Mouse (Mus musculus) lung, postnatal 0 days (tissue): ENCODE results near the gene Hmgb3. TPM values are rescaled to one million over a fixed set of nuclear protein-coding genes. Genes with fewer than 3 reads are reported as not detected.
"Not testable (repeated sequence)": the region's sequence is repeated elsewhere in the genome, so short reads cannot be mapped to it uniquely, and the experiment has no call there.

Experiments used
- ATAC-seq: fragments of 200-750 bp; cut with Nextera tagmentation; 2 replicates; pipeline ENCODE4 v1.8.0; 2017; ENCODE audit warnings: moderate library complexity
- DNase-seq: peaks from one replicate; pipeline ENCODE4 v3.0.0-alpha.2; 2016; ENCODE audit warnings: low spot score
- H3K27ac ChIP-seq: fragments of 300-500 bp; sonication (generic); 2 replicates; pipeline ENCODE4 v1.5.1; 2014; ENCODE audit warnings: antibody characterized with exemption, mild to moderate bottlenecking, low read length, mixed read lengths
- H3K27me3 ChIP-seq: fragments of 300-500 bp; sonication (generic); replicated peaks from 2 replicates; pipeline ENCODE4 v1.6.1; 2014; ENCODE audit warnings: low read length, mixed read lengths; ENCODE audit not compliant: insufficient read depth
- H3K36me3 ChIP-seq: fragments of 300-500 bp; sonication (generic); 2 replicates; pipeline ENCODE4 v1.6.1; 2014; ENCODE audit warnings: low read length, mixed read lengths; ENCODE audit not compliant: insufficient read depth
- H3K4me1 ChIP-seq: fragments of 300-500 bp; sonication (generic); 2 replicates; pipeline ENCODE4 v1.6.1; 2014; ENCODE audit warnings: antibody characterized with exemption, low read depth, low read length, mixed read lengths; ENCODE audit not compliant: insufficient read depth
- H3K4me2 ChIP-seq: fragments of 300-500 bp; sonication (generic); replicated peaks from 2 replicates; pipeline ENCODE4 v1.6.1; 2014; ENCODE audit warnings: low read depth, mild to moderate bottlenecking, low read length, moderate library complexity, mixed read lengths
- H3K4me3 ChIP-seq: fragments of 300-500 bp; sonication (generic); 2 replicates; pipeline ENCODE4 v1.5.1; 2014; ENCODE audit warnings: low read depth, low read length
- H3K9ac ChIP-seq: fragments of 300-500 bp; sonication (generic); replicated peaks from 2 replicates; pipeline ENCODE4 v1.6.1; 2014; ENCODE audit warnings: low read depth, mild to moderate bottlenecking
- H3K9me3 ChIP-seq: fragments of 300-500 bp; sonication (generic); 2 replicates; pipeline ENCODE4 v1.6.1; 2016; ENCODE audit warnings: low read length, mixed read lengths
- CTCF ChIP-seq: IDR thresholded peaks from 2 replicates; pipeline ENCODE4 v1.5.1; 2016; ENCODE audit warnings: antibody characterized with exemption, mild to moderate bottlenecking
- EP300 ChIP-seq: IDR thresholded peaks from 2 replicates; pipeline ENCODE4 v1.6.1; 2016; ENCODE audit warnings: antibody characterized with exemption, mild to moderate bottlenecking, control low read depth
- WGBS: fragments of 180-500 bp; shearing (Covaris S2); extraction: QIAGEN DNeasy Blood & Tissue Kit; methylation state at CpG from one replicate; pipeline ENCODE4 v1.1.7; 2014; 5-methylcytosine and 5-hydroxymethylcytosine counted together
- polyA plus RNA-seq: library from polyadenylated mRNA; unstranded; fragments of >200 nt; fragmentation: Nextera tagmentation; extraction: Ambion mirVana; gene quantifications from 2 replicates; pipeline ENCODE4 v1.2.1, GENCODE M21; 2015

Hmgb3 gene
- 57.1 and 64.4 TPM in 2 replicates for polyA plus RNA-seq

DNA sequence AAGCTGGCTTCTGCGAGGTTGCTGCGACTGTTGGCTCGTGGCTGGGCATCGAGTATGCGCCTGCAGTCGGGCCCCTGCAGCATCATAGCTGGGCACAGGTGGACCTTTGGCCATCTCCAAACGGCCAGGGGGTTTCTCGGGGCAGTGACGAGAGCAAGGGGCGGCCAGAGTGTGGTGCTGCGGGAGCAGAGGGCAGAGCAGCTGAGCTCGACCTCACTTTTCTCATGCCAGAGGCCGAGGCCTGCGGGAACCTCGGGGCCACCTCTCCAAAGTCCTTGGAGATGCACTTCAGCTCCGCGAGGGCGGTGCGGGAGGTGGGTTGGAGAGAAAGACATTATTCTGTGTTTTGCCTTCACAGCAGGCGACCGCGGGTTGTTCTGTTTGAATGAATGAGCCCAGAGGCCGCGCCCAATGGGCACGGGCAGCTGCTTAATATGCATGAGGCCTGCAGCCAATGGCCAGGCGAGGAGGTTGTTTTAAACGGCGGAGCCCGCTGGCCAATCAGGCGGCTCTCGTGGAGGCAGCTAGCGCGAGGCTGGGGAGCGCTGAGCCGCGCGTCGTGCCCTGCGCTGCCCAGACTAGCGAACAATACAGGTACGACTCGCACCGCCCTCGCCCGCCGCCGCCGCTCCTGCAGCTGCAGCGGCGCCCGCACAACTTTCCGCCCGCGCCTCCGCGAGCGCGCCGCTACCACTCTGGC is at the start of gene Hmgb3:
TSS of gene Hmgb3 (plus strand) at position 504 of the 700 bp plus-strand sequence.
- no peaks in the 10 kb centered on the region for H3K4me1 ChIP-seq
- H3K36me3 ChIP-seq: no peaks in the 10 kb centered on the region
- ATAC-seq (peak; percentile 98), DNase-seq (peak; percentile 92)
- peak within 1 kb of the TSS; percentile 51 for H3K9ac ChIP-seq
- TF ChIP-seq EP300 (no peak), CTCF (no peak)
- WGBS: 15% methylated on average over 37 of the region's 59 CpGs
- peak within 1 kb of the TSS; percentile 62 for H3K4me2 ChIP-seq
- peak within 1 kb of the TSS; percentile 59 for H3K4me3 ChIP-seq
- no peaks in the 10 kb centered on the region for H3K9me3 ChIP-seq
- no peaks in the 10 kb centered on the region for H3K27me3 ChIP-seq
- peak within 1 kb of the TSS; percentile 72 for H3K27ac ChIP-seq

DNA sequence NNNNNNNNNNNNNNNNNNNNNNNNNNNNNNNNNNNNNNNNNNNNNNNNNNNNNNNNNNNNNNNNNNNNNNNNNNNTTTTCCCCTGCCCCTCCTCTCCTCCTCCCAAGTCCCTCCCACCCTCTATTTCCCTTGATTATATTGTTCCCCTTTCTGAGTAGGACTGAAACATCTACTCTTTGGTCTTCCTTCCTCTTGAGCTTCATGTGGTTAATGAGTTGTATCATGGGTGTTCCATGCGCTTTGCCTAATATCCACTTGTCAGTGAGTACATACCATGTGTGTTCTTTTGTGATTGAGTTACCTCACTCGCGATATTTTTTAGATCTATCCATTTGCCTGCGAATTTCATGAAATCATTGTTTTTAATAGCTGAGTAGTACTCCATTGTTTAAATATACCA is 49.1 kb upstream of the Hmgb3 start:
- H3K9ac ChIP-seq, H3K27ac ChIP-seq, ATAC-seq, DNase-seq, H3K36me3 ChIP-seq, H3K27me3 ChIP-seq, H3K4me2 ChIP-seq, H3K4me1 ChIP-seq, H3K9me3 ChIP-seq, H3K4me3 ChIP-seq: not testable (repeated sequence)
- 88% methylated on average over 4 of the region's 4 CpGs for WGBS

DNA sequence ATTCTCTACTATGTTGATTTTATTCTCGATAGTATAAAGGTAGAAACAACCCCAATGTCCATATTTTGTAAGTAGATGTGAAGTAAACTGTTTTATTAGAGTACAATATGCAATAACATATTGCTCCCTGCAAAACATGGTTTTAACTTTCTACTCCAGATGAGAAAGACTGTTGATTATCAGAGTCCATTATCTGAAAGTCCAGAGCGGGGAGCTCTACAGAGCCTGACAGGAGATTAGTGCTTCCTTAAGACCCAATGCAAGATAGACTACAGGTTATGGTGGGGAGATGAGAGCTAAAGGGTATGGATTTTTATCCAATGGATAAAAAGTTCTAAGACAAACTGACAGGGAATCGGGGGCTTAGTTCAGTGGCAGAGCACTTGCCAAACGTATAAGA is 36.5 kb upstream of the Hmgb3 start:
- Histone ChIP-seq H3K4me1 (no peaks in the 10 kb centered on the region), H3K36me3 (no peaks in the 10 kb centered on the region), H3K4me3 (no peak overlapping the region), H3K9ac (no peak overlapping the region), H3K4me2 (no peak overlapping the region), H3K9me3 (no peaks in the 10 kb centered on the region), H3K27ac (no peak overlapping the region), H3K27me3 (no peaks in the 10 kb centered on the region)
- ATAC-seq: no peak
- DNase-seq: no peak
- TF ChIP-seq EP300: no peak
- TF ChIP-seq CTCF: no peak
- WGBS: 78% methylated on average over 4 of the region's 4 CpGs

DNA sequence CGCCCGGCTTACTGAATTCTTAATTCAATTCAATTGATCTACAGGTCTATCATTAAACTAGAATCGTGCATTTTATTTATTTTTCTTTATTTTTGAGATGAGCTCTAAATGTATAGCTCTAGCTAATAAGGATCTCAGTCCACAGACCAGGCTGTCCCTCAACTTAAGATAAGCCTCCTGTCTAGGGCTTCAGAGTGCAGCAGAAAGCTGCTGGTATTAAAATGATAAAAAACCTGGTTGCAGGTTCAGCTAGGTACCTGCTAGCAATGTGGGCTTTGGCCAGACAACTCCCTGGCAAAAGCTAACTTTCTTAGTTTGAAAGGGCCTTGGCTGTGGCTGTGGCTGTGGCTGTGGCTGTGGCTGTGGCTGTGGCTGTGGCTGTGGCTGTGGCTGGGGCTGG is 32.8 kb upstream of the Hmgb3 start:
- Histone ChIP-seq H3K27ac (no peak overlapping the region), H3K36me3 (no peaks in the 10 kb centered on the region), H3K9me3 (no peaks in the 10 kb centered on the region), H3K27me3 (no peaks in the 10 kb centered on the region), H3K4me3 (no peak overlapping the region), H3K4me2 (no peak overlapping the region), H3K4me1 (no peaks in the 10 kb centered on the region), H3K9ac (no peak overlapping the region)
- WGBS: 92% methylated on average over 3 of the region's 3 CpGs
- DNase-seq (no peak), ATAC-seq (no peak)
- TF ChIP-seq CTCF (no peak), EP300 (no peak)

DNA sequence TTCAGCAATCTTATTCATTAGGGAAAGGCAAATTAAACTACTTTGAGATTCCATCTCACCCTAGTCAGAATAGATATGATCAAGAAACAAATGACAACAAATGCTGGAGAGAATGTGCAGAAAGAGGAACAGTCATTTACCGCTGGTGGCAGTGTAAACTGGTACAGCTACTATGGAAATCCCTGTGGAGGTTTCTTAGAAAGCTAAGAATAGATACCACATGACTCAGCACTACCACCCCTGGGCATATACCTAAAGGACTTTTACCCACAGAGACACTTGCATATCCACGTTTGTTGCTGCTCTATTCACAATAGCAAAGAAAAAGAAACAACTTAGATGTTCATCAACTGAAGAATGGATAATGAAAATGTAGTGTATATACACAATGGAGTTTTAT is 31.4 kb upstream of the Hmgb3 start:
- Histone ChIP-seq H3K4me3 (no peak overlapping the region), H3K36me3 (no peaks in the 10 kb centered on the region), H3K27ac (no peak overlapping the region), H3K27me3 (no peaks in the 10 kb centered on the region), H3K4me1 (no peaks in the 10 kb centered on the region), H3K9me3 (no peaks in the 10 kb centered on the region), H3K4me2 (no peak overlapping the region), H3K9ac (no peak overlapping the region)
- TF ChIP-seq CTCF (no peak), EP300 (no peak)
- WGBS: 66% methylated on average over 2 of the region's 2 CpGs
- DNase-seq (no peak), ATAC-seq (no peak)

DNA sequence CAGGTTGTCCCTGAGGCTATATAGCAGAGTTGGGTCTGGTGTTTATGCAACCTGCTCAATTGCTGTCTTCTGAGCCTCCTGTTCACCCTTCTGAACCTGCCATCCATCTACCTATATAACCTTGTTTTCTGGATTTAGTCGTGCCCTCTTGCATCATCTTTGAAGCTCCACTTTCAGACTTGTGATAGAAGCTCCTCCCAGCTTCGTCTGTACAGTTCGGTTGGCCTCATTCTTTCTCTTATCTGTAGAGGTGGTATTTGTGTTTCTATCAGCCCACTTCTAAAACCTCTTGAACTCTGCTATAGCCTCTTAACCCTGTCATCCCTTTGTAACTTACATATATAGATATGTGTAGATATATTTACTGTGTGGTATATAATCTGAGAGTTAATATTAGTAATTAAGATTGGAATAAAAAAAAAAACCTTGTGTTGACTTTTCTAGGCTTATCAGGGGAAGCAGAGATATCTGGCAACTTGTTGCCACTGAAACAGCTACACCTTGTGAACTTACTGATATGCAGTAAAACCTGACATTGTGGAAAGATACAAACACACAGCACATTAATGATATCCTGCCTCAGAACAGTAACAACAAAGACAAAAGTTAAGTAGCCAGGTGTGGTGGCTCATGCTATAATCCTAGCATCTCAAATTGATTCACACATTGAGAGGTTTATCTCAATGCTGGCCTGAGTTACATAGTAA is 30.0 kb upstream of the Hmgb3 start:
- TF ChIP-seq EP300: no peak
- no peak for TF ChIP-seq CTCF
- 45% methylated on average over 3 of the region's 3 CpGs for WGBS

More for the DNA sequence above, 30.0 kb upstream of the Hmgb3 start:
- Histone ChIP-seq H3K9ac (no peak overlapping the region), H3K9me3 (no peaks in the 10 kb centered on the region), H3K27me3 (no peaks in the 10 kb centered on the region), H3K4me3 (no peak overlapping the region), H3K4me1 (no peaks in the 10 kb centered on the region), H3K36me3 (no peaks in the 10 kb centered on the region), H3K4me2 (no peak overlapping the region), H3K27ac (no peak overlapping the region)
- ATAC-seq (no peak), DNase-seq (no peak)
